Mouse (Mus musculus) liver, embryonic 14.5 days (tissue): Measurements from ENCODE around the gene Sorcs1.

Source experiments
- CTCF ChIP-seq: IDR thresholded peaks from 2 replicates; pipeline ENCODE4 v1.5.1; 2016; ENCODE audit warnings: antibody characterized with exemption, low read depth, control low read depth
- EP300 ChIP-seq: IDR thresholded peaks from 2 replicates; pipeline ENCODE4 v1.6.1; 2016; ENCODE audit warnings: antibody characterized with exemption, low read depth

DNA sequence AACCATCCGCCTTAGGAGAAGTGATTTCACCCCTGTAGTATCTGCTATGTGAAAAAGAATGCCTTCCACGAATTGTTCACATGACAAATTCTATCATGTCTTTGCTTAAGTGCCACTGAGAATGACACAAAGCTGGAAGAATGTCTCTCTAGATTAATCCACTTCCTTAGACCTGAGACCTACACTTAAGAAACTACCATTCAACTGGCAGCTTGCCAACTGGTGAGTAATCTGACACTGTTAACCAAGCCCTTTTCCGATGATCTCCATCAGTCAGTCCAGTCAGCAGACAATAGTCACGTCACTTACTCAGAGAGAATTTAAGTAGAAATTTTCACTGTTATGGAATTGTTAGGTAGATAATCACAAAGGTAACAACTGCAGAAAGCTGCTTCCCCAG, 74.6 kb downstream of the Sorcs1 start:
- no peak for TF ChIP-seq CTCF
- no peak for TF ChIP-seq EP300
